Mouse (Mus musculus): Measurements from ENCODE around the gene Rd3l. TPM values are rescaled to one million over a fixed set of nuclear protein-coding genes. Genes with fewer than 3 reads are reported as not detected.

The Rd3l gene
- not detected in 2 replicates for polyA plus RNA-seq (2016; fragmentation: Nextera tagmentation; extraction: Ambion mirVana)

DNA sequence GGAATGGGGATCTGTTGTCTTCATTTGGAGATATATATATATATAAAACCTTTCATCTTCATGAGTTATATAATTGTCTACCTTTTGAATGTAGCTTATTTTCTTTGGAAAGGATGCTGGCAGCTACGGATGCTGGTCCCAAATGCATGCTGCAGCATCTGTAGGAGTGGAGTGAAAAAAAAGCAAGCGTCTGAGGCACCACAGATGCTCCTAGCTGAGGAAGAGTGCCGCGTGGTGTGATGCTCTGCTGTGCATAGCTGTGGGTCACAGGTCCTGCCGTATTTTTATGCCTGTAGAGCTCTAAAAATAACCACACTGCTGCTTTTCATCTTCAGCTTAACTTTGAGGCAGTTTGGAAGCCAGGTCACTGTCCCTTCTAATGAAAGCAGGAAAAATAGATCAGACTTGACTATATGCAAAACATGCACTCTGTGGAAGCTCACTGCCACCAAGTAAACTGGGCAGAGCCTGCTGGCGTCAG is at the start of gene Rd3l:
Rd3l (minus strand) TSS at position 431 of the 481 bp plus-strand sequence.
- Histone ChIP-seq H3K27me3 (ENCODE audit: low read depth, poor library complexity, severe bottlenecking) (no peaks in the 10 kb centered on the region), H3K4me3 (no peak within 1 kb of the TSS), H3K9me3 (replicated peaks) (no peaks in the 10 kb centered on the region), H3K27ac (no peak within 1 kb of the TSS), H3K4me1 (no peaks in the 10 kb centered on the region), H3K36me3 (no peaks in the 10 kb centered on the region)
- 79% methylated on average over 6 of the region's 6 CpGs for WGBS
- DNase-seq (ENCODE audit: low spot score) = no peak

DNA sequence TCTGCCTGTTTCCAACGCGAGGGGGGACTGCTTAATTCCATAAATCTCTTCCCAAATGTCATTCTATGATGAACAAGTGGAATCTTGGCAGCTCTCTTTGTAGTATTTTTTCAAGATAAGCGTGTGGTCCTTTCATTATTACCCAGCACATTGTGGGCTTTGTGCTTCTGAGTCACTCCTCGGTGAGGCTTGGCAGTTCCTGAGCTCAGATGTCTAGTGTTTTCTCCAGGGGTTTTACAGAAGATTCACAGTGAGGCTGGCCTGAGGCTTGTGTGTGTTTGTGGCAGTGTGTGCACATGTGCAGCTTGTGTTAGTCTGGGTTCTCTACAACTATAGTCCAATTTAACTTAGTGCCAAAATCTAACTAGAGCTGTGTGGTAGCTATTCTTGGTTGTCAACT is 46.3 kb upstream of the Rd3l start:
- 90% methylated on average over 4 of the region's 4 CpGs for WGBS
- Histone ChIP-seq H3K9me3 (replicated peaks) (no peaks in the 10 kb centered on the region), H3K27ac (no peak overlapping the region), H3K36me3 (no peaks in the 10 kb centered on the region), H3K27me3 (ENCODE audit: low read depth, poor library complexity, severe bottlenecking) (no peaks in the 10 kb centered on the region), H3K4me1 (no peaks in the 10 kb centered on the region), H3K4me3 (no peak overlapping the region)
- DNase-seq (ENCODE audit: low spot score) = no peak

GRCm38 (mm10) chr12:112025907-112026645 is 45.0 kb upstream of the Rd3l start:
- no peak for DNase-seq (ENCODE audit: low spot score)
- Histone ChIP-seq H3K27ac (no peak overlapping the region), H3K36me3 (no peaks in the 10 kb centered on the region), H3K4me1 (no peaks in the 10 kb centered on the region), H3K4me3 (no peak overlapping the region), H3K9me3 (replicated peaks) (no peaks in the 10 kb centered on the region; the same call in 1 of the 2 replicates), H3K27me3 (ENCODE audit: low read depth, poor library complexity, severe bottlenecking) (no peaks in the 10 kb centered on the region)
- 79% methylated on average over 14 of the region's 14 CpGs for WGBS

- H3K4me1 ChIP-seq = no peaks in the 10 kb centered on the region
- WGBS = 93% methylated on average over 13 of the region's 13 CpGs
- H3K4me3 ChIP-seq = no peak overlapping the region
- no peak overlapping the region for H3K27ac ChIP-seq
- H3K27me3 ChIP-seq (ENCODE audit: low read depth, poor library complexity, severe bottlenecking) = no peaks in the 10 kb centered on the region
- H3K36me3 ChIP-seq = no peaks in the 10 kb centered on the region
- no peak for DNase-seq (ENCODE audit: low spot score)
- no peaks in the 10 kb centered on the region; the same call in 1 of the 2 replicates for H3K9me3 ChIP-seq (replicated peaks)
These were observed 44.3 kb upstream of the Rd3l start for GRCm38 (mm10) chr12:112025457-112025856.

DNA sequence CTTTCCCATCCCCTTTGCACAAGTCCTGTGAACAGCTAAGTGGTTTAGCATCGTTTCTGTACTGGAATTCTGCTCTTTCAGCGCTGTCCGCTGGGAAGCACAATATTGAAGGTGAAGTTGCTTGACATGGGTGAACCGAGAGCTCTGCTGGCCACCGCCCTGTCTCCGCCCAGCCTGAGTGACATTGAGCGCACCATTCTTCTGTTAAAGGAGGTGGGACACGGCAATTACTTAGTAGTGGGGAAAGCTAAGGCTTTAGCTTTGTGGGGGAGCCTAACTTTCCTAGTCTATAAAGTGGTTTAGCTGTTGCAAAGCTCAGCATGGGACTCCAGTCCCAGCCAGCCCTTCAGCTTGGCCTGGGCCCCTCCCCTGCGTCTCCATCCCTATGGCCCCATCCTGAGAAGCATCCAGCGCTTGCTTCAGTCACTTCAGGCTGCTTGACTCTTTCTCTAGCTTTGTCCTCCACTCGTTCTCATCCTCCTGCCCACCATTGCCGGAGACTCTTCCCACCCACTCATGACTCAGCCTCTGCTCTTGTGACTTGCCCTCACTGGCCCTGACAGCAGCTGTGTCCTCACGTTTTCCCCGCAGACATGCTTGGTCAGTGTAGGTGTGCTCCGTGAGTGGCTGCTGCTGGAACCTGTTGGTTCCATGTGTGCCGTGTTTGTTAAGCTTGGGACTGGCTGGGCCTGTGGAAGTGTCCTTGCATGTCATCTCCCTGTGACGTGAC is 43.6 kb upstream of the Rd3l start:
- DNase-seq (ENCODE audit: low spot score) = no peak
- no peak overlapping the region for H3K27ac ChIP-seq
- no peaks in the 10 kb centered on the region for H3K27me3 ChIP-seq (ENCODE audit: low read depth, poor library complexity, severe bottlenecking)
- H3K4me1 ChIP-seq = no peaks in the 10 kb centered on the region
- no peaks in the 10 kb centered on the region; the same call in 1 of the 2 replicates for H3K9me3 ChIP-seq (replicated peaks)
- no peaks in the 10 kb centered on the region for H3K36me3 ChIP-seq
- no peak overlapping the region for H3K4me3 ChIP-seq
- 88% methylated on average over 17 of the region's 17 CpGs for WGBS

- no peak for DNase-seq (ENCODE audit: low spot score)
These were observed 42.2 kb upstream of the Rd3l start for GRCm38 (mm10) chr12:112023306-112023705.

DNA sequence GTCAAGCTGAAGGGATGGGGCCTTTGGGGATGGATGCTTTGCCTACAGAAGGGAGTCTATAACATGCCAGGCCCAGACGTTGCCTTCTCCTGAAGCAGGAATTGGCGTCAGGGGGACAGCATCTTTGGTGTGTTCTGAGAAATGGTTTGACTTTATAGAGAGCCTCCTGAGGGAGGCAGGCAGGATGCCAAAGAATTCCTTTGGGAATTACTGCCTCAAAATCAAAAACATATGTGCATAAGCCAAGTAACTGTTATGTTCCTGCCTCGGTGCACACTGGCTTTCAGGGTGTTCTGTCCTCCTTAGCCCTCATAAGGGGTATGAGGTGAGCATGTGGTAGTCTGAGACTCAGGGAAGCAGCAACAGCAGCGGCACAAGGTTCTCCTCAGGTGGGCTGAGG is 35.2 kb upstream of the Rd3l start:
- Histone ChIP-seq H3K4me3 (no peak overlapping the region), H3K27me3 (ENCODE audit: low read depth, poor library complexity, severe bottlenecking) (no peaks in the 10 kb centered on the region), H3K36me3 (no peaks in the 10 kb centered on the region), H3K9me3 (replicated peaks) (no peaks in the 10 kb centered on the region), H3K4me1 (peaks cover 21% of the 10 kb centered on the region), H3K27ac (peak overlapping the region; percentile 64)
- no peak for DNase-seq (ENCODE audit: low spot score)
- 49% methylated on average over 4 of the region's 4 CpGs for WGBS

More at GRCm38 (mm10) chr12:112023306-112023705, 42.2 kb upstream of the Rd3l start:
- WGBS = 83% methylated on average over 2 of the region's 2 CpGs
- H3K4me3 ChIP-seq = no peak overlapping the region
- H3K9me3 ChIP-seq (replicated peaks) = no peaks in the 10 kb centered on the region; the same call in 1 of the 2 replicates
- H3K36me3 ChIP-seq = no peaks in the 10 kb centered on the region
- H3K27ac ChIP-seq = no peak overlapping the region
- no peaks in the 10 kb centered on the region for H3K27me3 ChIP-seq (ENCODE audit: low read depth, poor library complexity, severe bottlenecking)
- H3K4me1 ChIP-seq = no peaks in the 10 kb centered on the region

GRCm38 (mm10) chr12:112013271-112013801 is 32.2 kb upstream of the Rd3l start:
- DNase-seq (ENCODE audit: low spot score) = peak; percentile 47
- no peaks in the 10 kb centered on the region for H3K36me3 ChIP-seq
- H3K27ac ChIP-seq = peak overlapping the region; percentile 81
- H3K9me3 ChIP-seq (replicated peaks) = no peaks in the 10 kb centered on the region
- no peaks in the 10 kb centered on the region for H3K27me3 ChIP-seq (ENCODE audit: low read depth, poor library complexity, severe bottlenecking)
- 29% methylated on average over 14 of the region's 14 CpGs for WGBS
- H3K4me1 ChIP-seq = peaks cover 21% of the 10 kb centered on the region
- H3K4me3 ChIP-seq = peak overlapping the region; percentile 38

DNA sequence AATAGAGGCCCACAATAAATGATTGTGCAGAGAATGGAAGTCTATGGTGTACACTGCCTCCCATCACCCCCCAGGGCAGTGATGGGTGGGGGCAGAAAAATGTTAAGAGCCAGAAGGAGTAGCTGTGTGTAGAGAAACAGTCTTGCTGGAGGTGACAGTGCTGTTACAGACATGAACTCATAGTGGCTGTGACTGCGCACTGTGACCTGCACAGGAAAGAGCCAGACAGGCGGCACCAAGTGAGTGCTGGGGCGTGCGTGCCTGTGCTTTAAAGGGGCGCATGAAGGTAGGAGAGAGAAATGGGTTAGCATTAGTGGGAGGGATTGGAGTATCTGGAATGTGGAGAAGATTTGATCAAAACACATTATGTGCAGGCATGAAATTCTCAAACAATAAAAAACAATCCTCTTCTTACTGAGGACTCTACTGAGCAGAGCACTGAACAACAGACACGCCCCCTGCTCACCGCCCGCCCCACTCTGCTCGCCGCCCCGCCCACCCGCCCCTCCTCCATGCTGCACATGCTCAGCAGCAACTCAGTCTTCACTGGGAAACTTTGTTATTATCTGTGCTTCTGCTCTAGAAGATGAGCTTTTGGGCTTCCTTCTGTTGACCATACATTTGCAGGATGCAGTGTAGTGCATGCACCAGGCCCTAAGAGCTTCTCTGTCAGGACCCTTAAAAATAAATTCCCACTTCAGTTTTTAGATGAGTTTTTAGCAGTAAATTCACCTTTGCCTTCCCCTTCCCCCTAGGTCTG is 31.6 kb upstream of the Rd3l start:
- Histone ChIP-seq H3K4me1 (peaks cover 21% of the 10 kb centered on the region), H3K27me3 (ENCODE audit: low read depth, poor library complexity, severe bottlenecking) (no peaks in the 10 kb centered on the region), H3K36me3 (no peaks in the 10 kb centered on the region), H3K4me3 (peak overlapping the region; percentile 38), H3K9me3 (replicated peaks) (no peaks in the 10 kb centered on the region), H3K27ac (peak overlapping the region; percentile 81)
- 42% methylated on average over 12 of the region's 12 CpGs for WGBS
- DNase-seq (ENCODE audit: low spot score) = peak; percentile 67

- peak; percentile 74 for DNase-seq (ENCODE audit: low spot score)
- no peaks in the 10 kb centered on the region for H3K4me1 ChIP-seq
- H3K27ac ChIP-seq = no peak overlapping the region
- H3K9me3 ChIP-seq (replicated peaks) = no peaks in the 10 kb centered on the region
- H3K27me3 ChIP-seq (ENCODE audit: low read depth, poor library complexity, severe bottlenecking) = no peaks in the 10 kb centered on the region
- H3K36me3 ChIP-seq = no peaks in the 10 kb centered on the region
- WGBS = 25% methylated on average over 8 of the region's 8 CpGs
- no peak overlapping the region for H3K4me3 ChIP-seq
These were observed 20.1 kb upstream of the Rd3l start for GRCm38 (mm10) chr12:112001223-112001622.

DNA sequence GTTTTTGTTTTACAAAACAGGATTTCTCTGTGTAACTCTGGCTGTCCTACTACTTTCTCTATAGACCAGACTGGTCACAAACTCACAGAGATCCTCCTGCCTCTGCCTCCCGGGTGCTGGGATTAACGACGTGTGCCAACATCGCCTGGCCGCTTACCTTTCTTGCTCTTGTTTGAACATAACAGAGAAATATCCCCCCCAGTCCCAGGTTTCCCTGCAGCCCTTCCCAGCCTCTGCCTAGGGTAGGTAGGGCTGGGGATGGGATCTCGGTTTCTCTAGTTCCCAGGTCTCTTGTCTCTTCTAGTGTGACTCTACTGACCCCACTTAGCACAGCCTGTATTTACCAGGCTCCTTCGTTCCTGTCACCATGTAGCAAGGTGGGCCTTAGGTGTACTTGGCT is 18.6 kb upstream of the Rd3l start:
- no peak for DNase-seq (ENCODE audit: low spot score)
- Histone ChIP-seq H3K4me3 (no peak overlapping the region), H3K4me1 (no peaks in the 10 kb centered on the region), H3K27ac (no peak overlapping the region), H3K9me3 (replicated peaks) (no peaks in the 10 kb centered on the region), H3K36me3 (no peaks in the 10 kb centered on the region), H3K27me3 (ENCODE audit: low read depth, poor library complexity, severe bottlenecking) (no peaks in the 10 kb centered on the region)
- 95% methylated on average over 7 of the region's 7 CpGs for WGBS

DNA sequence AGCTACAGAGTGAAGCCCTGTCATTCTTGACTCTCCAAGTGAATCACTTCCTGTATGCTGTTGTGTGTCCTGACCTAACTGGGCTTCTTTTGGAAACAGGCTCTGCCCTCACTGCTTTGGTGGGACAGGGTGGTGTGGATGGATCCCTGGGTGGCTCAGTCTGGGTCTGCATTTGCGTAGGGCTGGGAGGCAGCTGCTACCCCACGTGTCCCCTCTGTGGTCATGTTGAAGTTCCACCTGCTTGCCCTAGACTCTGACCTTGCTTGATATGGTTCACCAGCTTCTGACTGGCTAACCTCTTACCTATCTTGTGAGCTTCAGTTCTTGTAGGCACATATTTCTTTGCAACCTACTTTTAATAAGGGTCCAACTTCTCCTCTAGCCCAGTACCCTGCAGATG is 14.0 kb upstream of the Rd3l start:
- H3K27ac ChIP-seq = no peak overlapping the region

More for the DNA sequence above, 14.0 kb upstream of the Rd3l start:
- no peak for DNase-seq (ENCODE audit: low spot score)
- Histone ChIP-seq H3K4me1 (no peaks in the 10 kb centered on the region), H3K27me3 (ENCODE audit: low read depth, poor library complexity, severe bottlenecking) (no peaks in the 10 kb centered on the region), H3K4me3 (no peak overlapping the region), H3K36me3 (no peaks in the 10 kb centered on the region), H3K9me3 (replicated peaks) (no peaks in the 10 kb centered on the region)
- WGBS = 96% methylated on average over 2 of the region's 2 CpGs
